In the genomic region with DNA sequence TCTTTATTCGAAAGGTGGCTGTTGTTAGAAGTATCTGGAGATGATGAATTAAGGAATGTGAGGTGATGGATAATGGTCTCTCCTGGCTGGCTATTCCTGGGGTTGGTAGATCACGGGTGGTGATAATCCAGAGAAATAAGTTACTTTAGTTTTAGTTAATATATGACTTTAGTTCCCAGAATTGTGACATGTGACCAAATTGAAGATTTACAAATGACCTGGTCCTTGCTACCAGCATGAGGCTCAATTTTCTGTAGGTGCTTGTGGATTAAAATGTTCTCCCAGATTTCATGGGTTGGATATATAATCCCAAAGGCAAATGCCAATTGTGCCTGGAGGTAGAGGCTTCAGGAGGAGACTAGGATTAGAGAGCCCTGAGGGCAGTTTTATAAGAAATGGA, we compare ENCODE assay signal across 26 mouse cellular contexts. TPM values are rescaled to one million over a fixed set of nuclear protein-coding genes. Genes with fewer than 3 reads are reported as not detected.
"Had no signal": no experiment of that assay in that cellular context is flagged by ENCODE, and none has a peak within 500 bp of the region (broad histone marks: within the 10 kb centered on the region; RNA-seq: fewer than 3 reads in every experiment).

No protein-coding gene starts in this region.

RNA-seq across cellular contexts. Expression of a gene that starts 53.7 kb away (rescaled TPM):
- polyA plus RNA-seq: limb, embryonic 10.5 days; limb, embryonic 11.5 days; limb, embryonic 12.5 days; limb, embryonic 13.5 days; liver, adult 2 months; liver, embryonic 11.5 days; liver, embryonic 12.5 days; liver, embryonic 13.5 days; liver, embryonic 14.5 days; liver, embryonic 15.5 days; liver, embryonic 16.5 days; liver, postnatal 0 days; lung, embryonic 14.5 days; lung, embryonic 15.5 days; lung, embryonic 16.5 days; lung, postnatal 0 days; macrophage; midbrain, embryonic 10.5 days; midbrain, embryonic 11.5 days; midbrain, embryonic 12.5 days; midbrain, embryonic 13.5 days; midbrain, embryonic 14.5 days; midbrain, embryonic 15.5 days; midbrain, embryonic 16.5 days; neural tube, embryonic 11.5 days; neural tube, embryonic 12.5 days had no signal
